Mouse (Mus musculus) left cerebral cortex, postnatal 14 days (tissue): ENCODE results near the gene Gm20671. TPM values are rescaled to one million over a fixed set of nuclear protein-coding genes. Genes with fewer than 3 reads are reported as not detected.

ENCODE experiments used
- DNase-seq, 2 experiments: peaks; one replicate each; pipeline ENCODE4 v3.0.0; 2021 to 2022; ENCODE audit warnings: low spot score in 2 of 2, mixed read lengths in 1 of 2
- intact Hi-C: fragments of 180-260 bp; cut with DNase I; formaldehyde crosslinking; loops from one replicate; pipeline ENCODE4 v1.15.1; 2025
- total RNA-seq, 2 experiments: library from RNA; stranded (reverse); gene quantifications; 2 replicates each; pipeline ENCODE4 v1.2.3; 2021

Gm20671 gene
- total RNA-seq, 2 experiments from 2014 or later = not detected

DNA sequence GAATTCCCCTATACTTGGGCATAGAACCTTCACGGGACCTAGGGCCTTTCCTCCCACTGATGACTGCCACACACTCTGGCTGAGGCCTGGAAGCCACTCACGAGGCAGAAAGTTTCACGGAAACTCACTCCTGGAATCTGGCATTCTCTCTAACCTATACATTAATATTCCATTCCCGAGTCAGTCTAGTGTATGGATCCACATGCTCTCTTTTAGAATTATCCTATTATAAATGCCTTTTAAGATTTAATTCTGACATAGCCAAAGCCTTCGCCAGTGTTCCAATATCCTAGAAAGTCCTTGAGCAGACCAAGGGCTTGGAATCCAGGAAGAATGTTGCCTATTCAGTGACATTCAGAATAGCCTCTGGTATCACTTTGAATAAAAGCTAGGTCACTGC, 115.4 kb downstream of the Gm20671 start:
- DNase-seq = no peak
- intact Hi-C loops = loop anchor here (5.0 kb wide), 1 partner anchor 99 kb away; the partner anchor contains the start of gene Yes1

GRCm38 (mm10) chr5:32706226-32706780, 120.6 kb downstream of the Gm20671 start:
- intact Hi-C loops = no loop called here
- no peak for DNase-seq

DNA sequence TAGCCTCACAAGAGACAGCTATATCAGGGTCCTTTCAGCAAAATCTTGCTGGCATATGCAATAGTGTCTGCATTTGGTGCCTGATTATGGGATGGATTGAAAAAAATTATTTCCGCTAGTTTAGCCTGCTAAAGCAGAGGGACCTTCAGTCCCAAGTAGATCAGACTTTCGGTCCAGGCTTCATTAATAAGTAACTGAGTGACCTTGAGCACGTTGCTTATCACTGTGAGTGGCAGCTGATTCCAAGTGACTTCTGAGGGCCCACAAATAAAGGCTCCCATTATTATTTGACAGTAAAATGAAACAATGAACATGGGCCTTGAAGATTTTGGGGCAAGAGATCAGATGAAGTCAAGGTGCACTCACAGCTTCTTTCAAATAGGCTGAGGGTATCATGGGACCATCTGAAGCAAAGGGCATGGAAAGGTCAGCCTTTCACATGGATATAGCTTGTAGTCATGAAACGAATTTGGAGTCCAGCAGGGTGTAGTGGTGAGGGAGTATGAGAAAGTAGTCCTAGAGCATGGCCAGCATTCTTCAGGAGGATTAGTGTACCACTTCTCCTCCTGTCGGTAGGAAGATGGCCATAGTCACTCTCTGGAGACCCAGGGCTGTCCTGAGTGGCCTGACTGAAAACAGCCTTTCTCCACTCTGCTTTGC, 129.6 kb downstream of the Gm20671 start:
- intact Hi-C loops = no loop called here
- DNase-seq = no peak

DNA sequence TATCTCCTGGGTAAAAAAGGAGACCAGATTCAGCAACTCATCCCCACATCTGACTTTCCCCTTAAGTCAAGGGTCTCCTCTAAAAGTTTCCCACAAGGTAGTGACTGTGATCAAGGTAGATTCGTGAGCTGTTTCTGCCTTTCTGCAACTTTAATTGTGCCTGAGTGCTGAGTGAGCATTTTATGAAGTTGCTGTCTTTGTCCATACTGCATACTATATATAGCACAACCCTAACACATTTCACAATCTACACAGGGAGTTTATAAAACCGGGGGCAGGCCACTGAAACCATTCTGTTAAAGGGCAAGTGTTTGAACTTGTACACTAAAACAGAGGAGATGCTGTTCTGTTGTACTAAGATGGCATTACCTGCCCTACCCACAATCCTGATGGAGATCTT, 133.5 kb downstream of the Gm20671 start:
- intact Hi-C loops = no loop called here
- no peak for DNase-seq

Other genes starting within 250 kb of the Gm20671 start
- gene Yes1, start 215.9 kb downstream of the Gm20671 start, total RNA-seq = 10 to 100 TPM; 13.0 to 13.6 TPM
- gene Pisd, start 41.5 kb downstream of the Gm20671 start, total RNA-seq = 10 to 100 TPM; 53.4 to 63.7 TPM
- gene Prr14l, start 27.1 kb upstream of the Gm20671 start, total RNA-seq = 10 to 100 TPM; 36.0 to 39.2 TPM
- gene Depdc5, start 36.6 kb upstream of the Gm20671 start, total RNA-seq = 10 to 100 TPM; 56.0 to 61.8 TPM
- gene Ywhah, start 191.7 kb upstream of the Gm20671 start, total RNA-seq = 1,000 to 10,000 TPM; 1,147 to 1,287 TPM